Mouse (Mus musculus) monocyte, adult 2 months (primary cell): ENCODE data around the gene Hoxa13.

Experiments
- DNase-seq, 2 experiments: peaks; one replicate each; pipeline ENCODE4 v3.0.0; 2022; ENCODE audit warnings: low spot score in 2 of 2, low read depth in 1 of 2

Gene Hoxa13

DNA sequence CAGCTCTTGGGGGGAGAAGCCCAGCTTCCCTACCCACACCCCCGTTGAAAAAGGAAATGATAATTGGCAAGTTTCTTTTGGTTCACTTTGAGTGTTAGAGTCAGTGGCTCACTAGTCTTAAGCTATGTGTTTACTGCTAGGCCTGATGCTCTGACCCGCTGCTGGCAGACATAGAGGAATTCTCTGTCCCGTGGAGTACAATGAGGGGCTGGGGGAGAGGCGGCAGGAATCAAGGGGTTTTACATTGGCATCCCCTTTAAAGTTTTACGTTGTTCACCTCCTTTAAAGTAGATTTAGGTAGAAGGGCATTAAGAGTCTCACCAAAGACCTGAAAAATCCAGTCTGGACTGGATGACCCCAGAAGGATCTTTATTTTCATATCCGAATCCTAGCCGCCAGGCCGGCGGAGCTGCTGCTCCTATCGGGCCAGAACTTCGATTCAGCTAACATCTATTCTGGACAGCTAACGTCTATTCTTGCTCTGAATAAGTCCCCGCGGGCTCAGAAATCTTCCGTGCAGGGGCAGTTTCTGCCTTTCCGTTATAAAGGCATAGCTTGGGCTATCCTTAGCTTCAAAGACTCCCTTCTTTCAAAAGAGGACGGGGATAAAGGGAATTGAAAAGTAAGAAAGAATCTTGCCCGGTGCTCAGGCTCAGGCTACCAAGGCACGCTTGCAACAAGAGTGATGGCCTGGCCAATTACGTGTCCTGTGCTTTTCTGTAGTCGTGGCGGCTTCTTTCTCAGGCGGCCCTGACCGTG lies 8.5 kb downstream of the Hoxa13 start:
- DNase-seq = no peak

DNA sequence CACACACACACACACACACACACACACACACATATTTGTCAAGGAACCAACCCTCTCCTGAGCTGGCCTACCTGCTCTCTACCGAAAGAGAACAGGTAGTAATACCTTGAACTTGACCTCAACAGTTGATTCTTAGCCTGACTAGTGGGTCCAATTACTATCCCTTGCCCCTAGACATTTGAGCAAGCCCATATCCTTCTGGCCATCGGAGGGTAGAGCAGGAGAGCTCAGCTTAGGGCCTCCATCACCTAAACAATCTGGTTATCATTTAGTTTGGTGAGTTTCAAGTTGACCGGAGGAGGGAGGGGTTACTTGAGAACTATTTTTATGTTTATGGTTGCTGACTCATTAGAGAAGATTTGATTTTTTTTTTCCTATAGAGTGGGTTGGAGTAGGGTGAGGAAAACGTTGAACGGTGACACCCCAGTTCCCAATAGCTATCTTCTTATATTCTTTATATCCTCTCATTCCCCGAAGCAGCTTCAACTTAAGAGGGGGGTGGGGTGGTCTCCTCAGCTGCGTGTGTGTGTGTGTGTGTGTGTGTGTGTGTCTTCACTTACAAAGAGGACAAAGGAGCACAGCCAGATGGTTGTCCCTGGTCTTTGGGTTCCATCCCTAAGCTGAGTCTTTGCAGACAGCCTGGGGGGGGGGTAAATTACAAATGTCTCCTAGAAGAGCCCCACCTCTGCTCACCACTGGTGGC lies 9.4 kb downstream of the Hoxa13 start:
- no peak for DNase-seq

DNA sequence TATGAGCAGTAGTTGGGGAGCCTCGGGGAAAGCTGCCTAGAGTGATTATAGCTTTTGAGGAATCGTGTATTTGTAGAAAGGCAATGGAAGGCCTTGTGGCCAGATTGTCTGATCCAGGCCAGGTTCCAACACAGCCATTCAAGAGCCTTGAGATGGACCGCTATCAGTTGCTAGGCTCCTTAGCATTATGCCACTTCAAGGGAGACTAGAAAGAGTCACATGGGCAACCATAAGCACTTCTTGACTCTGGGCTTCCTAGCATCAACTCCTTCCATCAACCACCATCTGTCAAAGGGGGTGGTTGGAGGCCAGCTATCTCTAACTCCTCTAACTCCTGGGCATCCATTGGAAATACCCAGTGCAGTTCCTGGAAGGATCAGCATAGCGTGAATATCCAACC lies 10.9 kb downstream of the Hoxa13 start:
- DNase-seq = no peak

DNA sequence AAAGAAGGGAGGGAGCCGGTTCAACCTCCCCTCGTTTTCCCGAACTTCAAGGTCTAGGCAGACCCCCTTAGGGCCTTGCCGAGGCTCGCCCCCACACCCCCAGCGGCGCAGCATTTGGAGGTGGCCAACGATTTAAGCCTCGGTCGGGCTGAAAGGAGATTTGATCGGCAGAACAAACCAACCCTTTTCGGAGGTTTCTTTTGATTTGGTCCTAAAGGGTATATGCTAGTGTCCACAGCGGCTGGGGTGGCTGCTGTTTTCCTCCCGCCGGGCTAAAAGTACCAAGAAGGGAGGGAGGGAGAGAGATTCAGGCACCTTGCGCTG lies 11.3 kb downstream of the Hoxa13 start:
- no peak for DNase-seq

DNA sequence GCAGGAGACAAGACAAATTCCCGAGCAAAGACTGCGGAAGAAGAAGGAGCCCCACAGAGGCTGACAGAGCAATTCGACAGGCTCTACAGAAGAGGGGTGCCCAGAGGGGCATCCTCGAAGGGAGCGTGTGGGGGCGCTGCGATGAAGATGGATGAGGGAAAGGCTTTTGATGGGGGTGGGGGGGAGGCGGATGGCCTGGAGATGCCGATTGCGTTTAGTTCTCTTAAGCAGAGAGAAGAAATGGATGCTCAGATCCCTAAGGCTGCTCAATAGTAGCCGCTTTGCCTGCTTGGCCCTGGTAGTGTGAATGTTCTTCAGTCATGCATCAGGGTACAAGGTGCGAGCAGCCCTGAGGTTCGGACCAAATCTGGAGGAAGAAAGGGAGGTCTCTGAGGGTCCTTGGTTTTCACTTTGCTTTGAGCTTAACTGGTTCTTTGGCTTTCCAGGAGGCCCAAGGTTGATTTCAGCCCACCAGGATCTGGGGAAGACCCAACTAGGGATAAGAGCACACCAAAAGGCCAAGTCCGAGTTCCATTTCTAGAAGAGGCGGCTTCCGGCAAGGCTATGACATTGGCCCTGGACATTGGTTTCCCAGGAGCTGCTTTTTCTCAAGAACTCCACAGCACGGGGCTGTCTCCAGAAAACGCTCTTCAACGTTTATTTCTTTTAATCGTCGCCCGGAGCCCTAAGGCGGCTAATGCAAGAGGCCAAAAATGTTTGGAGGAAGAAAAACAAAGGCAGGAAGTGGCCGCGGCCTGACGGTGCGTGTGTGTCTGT lies 11.9 kb downstream of the Hoxa13 start:
- DNase-seq = no peak

DNA sequence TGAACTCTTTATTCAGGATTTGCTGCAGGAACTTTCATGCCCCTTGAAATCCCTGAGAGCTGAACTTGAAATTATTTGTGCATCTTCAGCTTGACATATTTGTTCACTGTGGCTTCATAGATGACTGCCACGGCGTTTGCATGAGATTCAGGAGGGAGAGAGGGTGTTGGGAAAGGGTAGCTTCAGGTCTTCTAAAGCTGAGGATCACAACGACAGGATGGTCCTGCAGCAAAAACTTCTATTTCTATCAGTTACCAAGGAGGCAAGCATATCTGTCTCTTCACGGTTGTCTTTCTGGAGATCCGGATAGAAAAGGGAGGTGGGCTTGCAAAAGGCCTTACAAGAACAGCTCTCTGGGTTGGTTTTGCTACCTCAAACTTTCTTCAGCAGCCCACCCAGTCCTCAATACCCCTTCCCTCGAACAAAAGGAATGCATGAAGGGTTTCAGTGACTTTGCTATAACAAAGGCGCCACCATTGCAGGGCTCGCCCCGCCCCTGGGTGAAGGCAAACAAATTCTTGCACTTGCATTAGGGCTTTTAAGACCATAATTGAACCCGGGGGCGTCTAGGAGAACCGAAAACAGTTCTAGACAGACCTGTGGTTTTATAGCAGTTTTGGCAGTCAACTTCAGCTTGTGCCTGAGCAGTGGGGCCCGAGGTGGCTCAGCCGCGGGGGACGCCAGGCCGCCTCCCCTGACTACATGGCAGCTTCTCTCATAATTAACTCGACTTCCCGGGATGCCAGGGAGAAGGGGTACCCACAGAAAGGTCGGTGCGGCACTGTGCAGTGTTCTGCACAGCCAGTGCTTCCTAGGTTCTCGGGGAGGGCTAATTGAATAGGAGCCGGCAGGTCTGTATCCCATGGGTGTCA lies 12.7 kb downstream of the Hoxa13 start:
- no peak for DNase-seq

DNA sequence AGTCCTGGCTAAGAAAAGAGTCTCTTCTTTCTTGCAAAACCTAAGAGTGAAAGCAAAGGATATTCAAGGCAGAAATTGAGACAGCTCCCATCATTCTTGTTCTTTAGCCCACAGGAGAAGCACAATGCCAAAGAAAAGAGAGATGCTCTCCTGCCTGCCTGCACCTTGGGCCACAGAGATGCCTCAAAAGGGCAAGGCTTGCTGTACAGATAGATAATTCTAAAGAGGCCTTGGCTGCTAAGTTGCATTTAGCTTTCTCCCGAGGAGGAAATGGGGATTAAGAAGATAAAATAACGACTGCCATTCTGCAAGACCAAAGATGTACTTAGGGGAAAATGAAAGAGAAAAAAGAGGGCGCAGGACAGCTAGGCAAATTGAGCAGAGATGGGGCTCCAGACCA lies 13.8 kb downstream of the Hoxa13 start:
- DNase-seq = no peak

DNA sequence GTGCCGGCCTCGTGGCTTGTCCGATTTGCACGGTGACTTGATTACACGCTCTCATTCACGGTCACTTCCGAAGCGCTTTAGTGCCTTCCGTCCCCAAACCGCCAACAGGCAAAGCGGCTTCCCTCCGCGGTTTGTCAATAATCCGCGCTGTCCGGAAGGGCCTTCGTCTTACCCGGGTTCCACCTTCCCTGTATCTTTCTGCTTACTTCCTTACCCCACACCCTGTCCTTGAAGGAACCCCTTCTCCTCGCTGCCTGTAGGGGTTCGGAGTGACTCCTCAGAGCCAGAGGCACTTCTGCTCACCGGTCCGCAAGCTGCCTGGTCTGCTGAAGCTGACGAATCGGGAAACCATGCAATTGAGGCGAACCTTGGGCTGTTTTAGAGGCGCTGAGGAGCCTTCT lies 14.3 kb downstream of the Hoxa13 start:
- no peak for DNase-seq

DNA sequence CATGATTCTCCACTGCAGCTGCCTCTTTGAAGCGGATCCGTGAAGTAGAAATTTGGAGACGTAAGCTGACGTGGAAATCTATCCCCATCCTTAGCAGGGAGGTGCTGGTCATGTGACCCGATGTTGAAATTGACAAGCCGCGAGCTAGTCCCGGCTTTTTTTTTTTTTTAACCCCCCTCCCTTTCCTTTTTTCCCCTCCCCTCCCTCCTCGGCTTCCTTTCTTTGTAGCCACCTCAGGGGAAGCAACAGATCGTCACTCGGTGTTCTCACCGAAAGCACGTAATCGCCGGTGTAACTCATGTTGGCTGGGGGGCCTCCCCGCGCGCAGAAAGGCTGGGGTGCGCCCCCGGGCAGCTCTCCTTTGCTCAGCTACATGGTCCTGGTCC lies 14.9 kb downstream of the Hoxa13 start, which contains the start of gene Hoxa11:
Gene Hoxa11 (minus strand): TSS at position 54 of the 386 bp plus-strand sequence.
- DNase-seq = no peak

DNA sequence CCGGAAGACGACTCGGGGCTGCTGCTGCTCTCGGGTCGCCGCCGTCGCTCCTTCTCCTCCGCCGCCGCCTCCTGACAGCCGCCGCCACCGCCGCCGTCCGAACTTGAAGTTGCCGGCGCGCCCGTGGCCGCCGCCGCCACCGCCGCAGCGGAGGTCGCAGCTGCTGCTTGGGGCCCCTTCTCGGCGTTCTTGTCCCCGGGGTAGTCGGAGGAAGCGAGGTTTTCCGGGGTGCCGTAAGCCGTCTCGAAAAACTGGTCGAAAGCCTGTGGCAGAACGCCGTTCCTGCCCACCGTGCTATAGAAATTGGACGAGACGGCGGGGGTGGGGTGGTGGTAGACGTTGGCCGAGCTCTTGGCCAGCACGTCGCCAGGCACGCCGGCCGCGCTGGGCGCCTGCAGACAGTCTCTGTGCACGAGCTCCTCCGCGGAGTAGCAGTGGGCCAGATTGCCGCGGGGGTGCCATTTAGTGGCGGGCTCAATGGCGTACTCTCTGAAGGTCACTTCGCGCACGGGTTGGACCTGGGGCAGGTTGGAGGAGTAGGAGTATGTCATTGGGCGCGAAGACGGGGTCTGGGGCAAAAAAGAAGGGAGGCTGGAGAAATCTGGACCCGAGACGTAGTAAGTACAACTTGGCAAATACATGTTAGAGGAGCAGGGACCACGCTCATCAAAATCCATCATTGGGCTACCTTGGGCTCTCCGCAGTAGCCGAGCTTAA lies 15.5 kb downstream of the Hoxa13 start:
- no peak for DNase-seq

DNA sequence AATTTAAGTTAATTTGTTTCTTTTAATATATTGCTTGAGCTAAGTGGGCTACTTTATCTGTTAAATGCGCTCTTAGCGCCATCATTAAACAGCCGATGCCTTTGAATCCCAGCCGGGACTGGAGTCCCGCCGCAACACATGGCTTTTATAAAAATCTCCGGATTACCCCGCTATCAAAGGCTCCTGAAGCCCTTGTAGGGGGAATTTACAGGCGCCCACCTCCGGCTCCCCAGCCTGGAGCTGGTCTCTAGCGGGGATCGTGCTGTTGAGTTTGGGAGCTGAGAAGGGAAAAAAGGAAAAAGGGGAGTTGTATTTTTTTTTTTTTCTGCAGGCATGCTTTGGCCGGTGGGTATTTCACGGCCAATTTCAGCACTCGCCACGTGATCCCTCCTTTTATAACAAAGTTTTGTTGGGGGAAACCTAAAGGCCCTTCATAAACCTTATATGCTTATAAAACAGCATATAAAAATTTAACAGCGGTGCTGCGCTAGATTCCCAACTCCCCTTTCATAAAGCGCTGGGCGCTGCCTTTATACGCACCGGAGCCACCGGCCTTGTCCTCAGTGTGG lies 16.1 kb downstream of the Hoxa13 start:
- DNase-seq = no peak

DNA sequence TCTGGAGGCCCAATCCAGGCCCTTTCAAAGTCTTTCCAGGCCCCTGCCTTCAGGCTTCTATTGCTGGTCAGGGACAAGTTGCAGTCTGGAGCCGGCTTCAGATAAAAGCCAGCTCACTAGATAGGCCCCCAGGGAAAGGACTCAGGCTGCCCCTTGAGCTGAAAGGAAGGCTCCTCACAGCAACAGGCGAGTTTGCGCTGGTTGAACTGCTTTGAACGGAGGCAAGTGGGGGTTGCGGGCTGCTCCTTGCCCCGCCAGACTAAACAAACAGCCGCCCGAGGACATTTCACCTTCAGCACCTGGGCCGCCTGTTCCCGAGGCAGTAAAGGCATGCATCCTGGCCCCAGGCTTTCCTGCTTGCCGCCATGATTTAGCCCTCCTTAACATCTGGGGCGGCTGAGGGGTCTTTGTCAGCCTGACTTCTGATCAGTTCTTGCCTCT lies 17.0 kb downstream of the Hoxa13 start:
- DNase-seq = no peak

DNA sequence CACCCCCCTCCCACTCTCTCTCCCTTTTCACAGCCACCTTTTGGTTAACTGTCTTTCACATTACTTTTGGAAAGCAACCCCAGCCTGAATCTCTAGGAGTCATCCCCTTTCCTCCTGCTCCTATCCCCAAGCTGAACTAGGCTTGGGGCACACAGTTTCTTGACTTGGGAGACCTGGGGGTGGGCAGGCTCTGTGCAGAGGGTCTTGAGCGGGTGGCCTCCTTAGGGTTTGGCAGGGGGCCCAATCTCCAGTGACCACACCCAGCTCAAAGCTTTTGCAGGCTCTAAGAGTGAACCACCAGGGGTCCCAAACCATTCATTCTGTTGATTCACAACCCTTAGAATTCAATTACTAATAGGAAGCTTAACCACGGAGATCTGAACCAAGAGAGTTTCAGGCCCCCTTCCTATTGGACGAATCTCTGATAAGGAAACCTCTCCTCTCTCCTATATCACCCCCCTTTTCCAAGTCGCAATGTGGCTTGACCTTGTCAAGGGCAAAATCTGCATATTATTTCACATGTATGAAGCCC lies 17.8 kb downstream of the Hoxa13 start:
- no peak for DNase-seq

DNA sequence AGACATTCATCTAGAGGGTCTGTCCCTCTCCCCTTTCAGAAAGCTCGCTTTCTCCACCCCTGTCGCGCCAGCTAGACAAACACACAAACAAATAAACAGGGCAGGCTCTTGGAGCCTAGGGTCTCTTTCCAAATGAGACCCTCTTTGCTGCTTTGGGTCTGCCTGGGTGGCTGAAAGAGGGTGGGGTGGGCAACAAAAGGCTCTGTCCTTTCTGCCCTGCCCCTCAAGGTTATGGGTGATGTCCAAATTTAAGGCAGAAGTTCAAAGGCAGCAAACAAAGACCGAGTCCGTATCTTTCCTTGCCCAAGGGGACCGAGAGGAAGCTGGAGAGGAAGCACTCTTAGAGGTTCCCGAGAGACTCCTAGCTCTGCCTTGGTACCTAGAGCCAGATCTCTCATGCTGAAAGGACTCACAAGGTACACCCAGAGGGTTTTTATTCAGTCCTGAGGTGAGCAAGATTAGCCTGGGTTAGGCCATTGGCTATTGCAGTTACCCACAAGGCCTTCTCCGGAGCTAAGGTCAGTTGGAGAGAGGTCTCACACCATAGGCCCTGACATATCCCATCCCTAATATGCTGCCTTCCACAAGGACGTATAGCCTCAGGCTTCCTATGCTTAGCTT lies 19.6 kb downstream of the Hoxa13 start:
- DNase-seq = no peak

DNA sequence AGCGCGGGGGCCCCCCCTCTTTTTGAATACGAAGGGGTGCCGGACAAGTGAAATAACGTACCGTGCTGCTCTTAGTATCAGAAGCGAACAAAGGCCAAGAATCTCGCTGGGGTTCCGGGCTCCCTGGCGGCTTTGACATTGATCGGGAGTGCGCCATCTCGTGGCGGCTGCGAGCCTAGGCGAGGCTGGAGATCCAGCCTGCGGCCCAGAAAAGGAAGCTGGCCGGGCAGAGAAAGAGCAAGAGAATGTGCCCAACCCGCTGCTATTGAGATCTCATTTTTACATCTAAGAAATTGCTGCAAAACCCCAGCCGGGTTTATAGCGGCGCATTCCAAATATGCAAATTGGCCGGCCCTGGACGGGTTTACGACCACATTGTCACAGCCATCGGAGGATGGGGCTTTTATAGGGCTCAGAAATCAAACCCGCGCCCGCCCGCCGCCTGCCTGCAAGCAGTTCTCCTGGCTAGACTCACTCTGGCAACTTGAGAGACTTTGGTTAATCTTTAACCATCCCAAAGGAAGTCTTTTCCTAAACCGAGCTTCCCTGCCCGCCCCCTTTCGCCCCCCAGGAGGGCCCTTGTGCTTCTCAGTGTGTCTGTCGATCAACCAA lies 20.2 kb downstream of the Hoxa13 start, which contains the start of gene Hoxa10:
Gene Hoxa10 (minus strand): TSS at position 466 of the 612 bp plus-strand sequence.
- DNase-seq = peak; percentile 52 to 75

DNA sequence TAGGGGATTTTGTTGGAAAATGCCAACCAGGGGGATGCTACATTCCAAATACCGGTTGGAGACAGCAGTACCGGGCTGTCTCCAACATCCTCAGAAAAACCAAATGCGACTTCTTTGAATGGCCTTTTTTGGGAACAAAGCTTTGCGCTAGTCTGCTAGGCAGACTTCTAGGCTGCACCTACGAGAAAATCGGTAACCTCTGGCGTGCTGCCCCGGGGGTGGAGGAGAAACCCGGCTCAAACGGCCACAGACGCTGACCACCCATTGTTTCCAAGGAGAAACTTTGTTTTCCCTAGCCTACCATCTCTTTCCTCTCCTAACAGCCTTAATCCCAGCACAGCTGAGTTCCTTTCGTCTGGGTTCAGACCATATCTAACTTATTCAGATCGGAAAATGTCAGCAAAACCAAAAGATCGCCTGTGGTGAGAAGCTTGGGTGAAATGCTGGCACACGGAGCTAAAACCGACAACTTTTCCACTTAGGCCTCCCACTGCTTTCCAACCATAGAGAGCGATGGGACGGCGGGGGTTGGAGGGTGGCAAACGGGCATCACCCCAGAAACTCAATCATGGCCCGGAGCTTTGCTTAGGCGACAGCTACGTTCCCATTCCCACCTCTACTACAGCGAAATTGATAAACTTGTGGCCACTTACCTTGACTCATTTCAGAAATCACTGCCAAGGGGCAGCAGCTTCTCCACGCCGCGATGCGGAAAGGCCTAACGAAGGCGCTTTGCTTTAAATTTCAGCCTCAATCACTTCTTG lies 20.9 kb downstream of the Hoxa13 start:
- DNase-seq = no peak

DNA sequence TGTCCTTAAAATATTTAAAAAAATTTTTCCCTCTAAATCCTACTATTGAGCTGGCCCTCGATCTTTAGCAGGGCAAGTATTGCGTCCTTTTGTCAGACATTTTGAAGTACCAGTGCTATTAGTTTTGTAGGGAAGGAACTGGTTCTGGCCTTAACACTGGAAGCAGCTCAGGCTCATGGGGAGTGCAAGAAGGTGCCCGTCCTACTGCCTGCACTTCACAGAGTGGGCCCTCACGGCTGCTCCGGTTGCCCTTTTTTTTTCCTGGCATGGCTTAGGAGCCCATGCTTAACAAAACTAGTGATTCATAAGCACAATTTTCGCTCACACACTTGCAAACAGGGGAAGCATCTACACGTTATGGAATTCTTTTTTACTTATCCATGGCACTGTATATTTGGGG lies 21.7 kb downstream of the Hoxa13 start:
- DNase-seq = no peak

DNA sequence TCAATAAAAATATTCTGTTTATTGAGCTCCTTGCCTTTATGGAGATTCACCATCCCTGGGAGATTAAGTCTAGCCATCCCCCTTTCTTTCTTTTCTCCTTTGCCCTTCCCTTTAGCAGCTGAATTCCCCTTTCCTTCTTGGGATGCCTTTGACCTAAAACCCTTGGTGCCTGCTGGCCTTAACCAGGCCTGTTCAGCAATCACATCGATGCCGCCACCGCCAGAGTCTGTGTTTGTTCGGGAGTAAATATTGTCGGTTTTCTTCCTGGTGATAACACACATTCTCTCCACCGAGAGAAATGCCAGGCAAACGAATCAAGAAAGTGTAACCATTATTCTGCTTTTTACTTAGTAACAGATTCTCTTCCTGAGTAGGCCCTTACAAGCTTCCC lies 22.5 kb downstream of the Hoxa13 start:
- DNase-seq = no peak
